Mouse (Mus musculus) hematopoietic multipotent progenitor cell, adult 10-12 weeks (in vitro differentiated cells): ENCODE data around the gene Sun1. TPM values are rescaled to one million over a fixed set of nuclear protein-coding genes. Genes with fewer than 3 reads are reported as not detected.

Experiments
- polyA plus RNA-seq: library from polyadenylated mRNA; stranded (reverse); fragments of >175 nt; gene quantifications from 2 replicates; pipeline ENCODE4 v1.2.3, GENCODE M21; 2012; ENCODE audit warnings: low replicate concordance

Gene Sun1
- polyA plus RNA-seq = 12.1 and 16.1 TPM in 2 replicates

GRCm38 (mm10) chr5:139199995-139200769 is at the start of gene Sun1:
Gene Sun1, plus strand, starts transcription at chr5:139200637.

GRCm38 (mm10) chr5:139252081-139252909 is 51.9 kb downstream of the Sun1 start, which contains the start of gene Get4:
Gene Get4, plus strand, starts transcription at chr5:139252324.

Other genes with a start within 250 kb of the Sun1 start
- 3.1 and 4.8 TPM in 2 replicates for gene Pdgfa, start 203.3 kb upstream of the Sun1 start, polyA plus RNA-seq
- gene Prkar1b, start 50.6 kb upstream of the Sun1 start, polyA plus RNA-seq = 3.9 and 14.7 TPM in 2 replicates
- 53.5 and 77.3 TPM in 2 replicates for gene Dnaaf5, start 50.4 kb upstream of the Sun1 start, polyA plus RNA-seq
- gene Get4, start 51.7 kb downstream of the Sun1 start, polyA plus RNA-seq = 42.3 and 63.4 TPM in 2 replicates
- 29.3 and 40.9 TPM in 2 replicates for gene Adap1, start 125.0 kb downstream of the Sun1 start, polyA plus RNA-seq
- 27.1 and 46.7 TPM in 2 replicates for gene Cox19, start 150.8 kb downstream of the Sun1 start, polyA plus RNA-seq
- gene Cyp2w1, start 152.0 kb downstream of the Sun1 start, polyA plus RNA-seq = not detected in 2 replicates
- gene Gpr146, start 177.1 kb downstream of the Sun1 start, polyA plus RNA-seq = 26.1 and 34.3 TPM in 2 replicates
- gene C130050O18Rik, start 204.6 kb downstream of the Sun1 start, polyA plus RNA-seq = 1.9 and 4.5 TPM in 2 replicates
- gene Gper1, start 222.5 kb downstream of the Sun1 start, polyA plus RNA-seq = 0.05 TPM in 1 of 2 replicates, not detected in the other